Mouse (Mus musculus) bone marrow, adult 2 months (tissue): ENCODE results near the gene Rgs7.

Source experiments
- CTCF ChIP-seq: fragments of 200-500 bp; IDR thresholded peaks from 2 replicates; pipeline ENCODE4 v1.5.1; 2011; ENCODE audit warnings: low read length, control low read depth; ENCODE audit not compliant: control insufficient read depth, insufficient read depth
- POLR2A ChIP-seq: fragments of 200-500 bp; IDR thresholded peaks from 2 replicates; pipeline ENCODE4 v1.6.1; 2011; ENCODE audit warnings: low read depth, mild to moderate bottlenecking, control low read depth, low read length, borderline replicate concordance; ENCODE audit not compliant: control insufficient read depth

- TF ChIP-seq CTCF (no peak), POLR2A (no peak)
Measured at GRCm38 (mm10) chr1:175195806-175196205, 296.5 kb downstream of the Rgs7 start.
